Mouse (Mus musculus) hindbrain, embryonic 14.5 days (tissue): ENCODE measurements around the gene Nusap1. TPM values are rescaled to one million over a fixed set of nuclear protein-coding genes. Genes with fewer than 3 reads are reported as not detected.

ENCODE experiments used
- ATAC-seq: fragments of 200-750 bp; cut with Nextera tagmentation; 2 replicates; pipeline ENCODE4 v1.8.0; 2017; ENCODE audit warnings: moderate number of reproducible peaks, mild to moderate bottlenecking, moderate TSS enrichment, moderate library complexity; ENCODE audit not compliant: low FRiP score
- DNase-seq: peaks from one replicate; pipeline ENCODE4 v3.0.0-alpha.2; 2015; ENCODE audit warnings: low spot score
- H3K27ac ChIP-seq: fragments of 300-500 bp; sonication (generic); 2 replicates; pipeline ENCODE4 v1.5.1; 2014; ENCODE audit warnings: mild to moderate bottlenecking, moderate library complexity
- H3K27me3 ChIP-seq: fragments of 300-500 bp; sonication (generic); 2 replicates; pipeline ENCODE4 v1.6.1; 2014; ENCODE audit warnings: mild to moderate bottlenecking, low read length, mixed read lengths; ENCODE audit not compliant: control insufficient read depth, insufficient read depth
- H3K36me3 ChIP-seq: fragments of 300-500 bp; sonication (generic); replicated peaks from 2 replicates; pipeline ENCODE4 v1.6.1; 2014; ENCODE audit not compliant: control insufficient read depth, insufficient read depth
- H3K4me1 ChIP-seq: fragments of 300-500 bp; sonication (generic); replicated peaks from 2 replicates; pipeline ENCODE4 v1.6.1; 2014; ENCODE audit warnings: antibody characterized with exemption, low read length, mixed read lengths; ENCODE audit not compliant: control insufficient read depth, insufficient read depth
- H3K4me2 ChIP-seq: fragments of 300-500 bp; sonication (generic); replicated peaks from 2 replicates; pipeline ENCODE4 v1.6.1; 2014; ENCODE audit warnings: mild to moderate bottlenecking, moderate library complexity
- H3K4me3 ChIP-seq: fragments of 300-500 bp; sonication (generic); replicated peaks from 2 replicates; pipeline ENCODE4 v1.5.1; 2014; ENCODE audit warnings: mild to moderate bottlenecking, low read length
- H3K9ac ChIP-seq: fragments of 300-500 bp; sonication (generic); 2 replicates; pipeline ENCODE4 v1.6.1; 2014
- H3K9me3 ChIP-seq: fragments of 300-500 bp; sonication (generic); 2 replicates; pipeline ENCODE4 v1.6.1; 2016; ENCODE audit warnings: low read length; ENCODE audit not compliant: control insufficient read depth
- WGBS: fragments of 180-500 bp; shearing (Covaris S2); extraction: QIAGEN DNeasy Blood & Tissue Kit; methylation state at CpG from one replicate; pipeline ENCODE4 v1.1.7; 2014; 5-methylcytosine and 5-hydroxymethylcytosine counted together
- polyA plus RNA-seq: library from polyadenylated mRNA; unstranded; fragments of >200 nt; fragmentation: Nextera tagmentation; extraction: Ambion mirVana; gene quantifications from 2 replicates; pipeline ENCODE4 v1.2.1, GENCODE M21; 2014

Gene Nusap1
- 11.0 and 13.8 TPM in 2 replicates for polyA plus RNA-seq

- Histone ChIP-seq H3K4me2 (peak within 1 kb of the TSS; percentile 97), H3K9me3 (no peaks in the 10 kb centered on the region), H3K36me3 (no peaks in the 10 kb centered on the region), H3K4me3 (peak within 1 kb of the TSS; percentile 68), H3K27me3 (no peaks in the 10 kb centered on the region), H3K27ac (no peak within 1 kb of the TSS), H3K4me1 (peaks cover 2% of the 10 kb centered on the region; the same call in 1 of the 2 replicates), H3K9ac (peak within 1 kb of the TSS; percentile 58)
- under 1% methylated on average over 55 of the region's 55 CpGs for WGBS
- peak; percentile 100 for ATAC-seq
- peak; percentile 97 for DNase-seq
These were observed at the start of gene Nusap1, which contains the start of gene Oip5 for GRCm38 (mm10) chr2:119618199-119618982. Nusap1 (plus strand) TSS chr2:119618298. Oip5 (minus strand) TSS chr2:119618469.

- peaks cover 42% of the 10 kb centered on the region for H3K36me3 ChIP-seq
- no peak overlapping the region for H3K9ac ChIP-seq
- no peak overlapping the region for H3K4me2 ChIP-seq
- 100% methylated on average over 1 of the region's 1 CpGs for WGBS
- no peaks in the 10 kb centered on the region for H3K9me3 ChIP-seq
- H3K4me3 ChIP-seq, result no peak overlapping the region
- no peak overlapping the region for H3K27ac ChIP-seq
- no peaks in the 10 kb centered on the region for H3K4me1 ChIP-seq
- ATAC-seq, result no peak
- no peaks in the 10 kb centered on the region for H3K27me3 ChIP-seq
- DNase-seq, result no peak
These were observed 45.6 kb upstream of the Nusap1 start for GRCm38 (mm10) chr2:119572471-119572870.

- H3K36me3 ChIP-seq, result peaks cover 40% of the 10 kb centered on the region
- WGBS, result 97% methylated on average over 3 of the region's 3 CpGs
- H3K9ac ChIP-seq, result no peak overlapping the region
- H3K9me3 ChIP-seq, result no peaks in the 10 kb centered on the region
- no peak overlapping the region for H3K27ac ChIP-seq
- H3K4me2 ChIP-seq, result no peak overlapping the region
- H3K4me3 ChIP-seq, result no peak overlapping the region
- no peaks in the 10 kb centered on the region for H3K4me1 ChIP-seq
- H3K27me3 ChIP-seq, result no peaks in the 10 kb centered on the region
- DNase-seq (no peak), ATAC-seq (no peak)
These were observed 36.5 kb upstream of the Nusap1 start for GRCm38 (mm10) chr2:119581571-119581970.

GRCm38 (mm10) chr2:119583439-119583838 lies 34.7 kb upstream of the Nusap1 start:
- Histone ChIP-seq H3K27me3 (no peaks in the 10 kb centered on the region), H3K4me2 (no peak overlapping the region), H3K4me3 (no peak overlapping the region), H3K9ac (no peak overlapping the region), H3K9me3 (no peaks in the 10 kb centered on the region), H3K36me3 (peaks cover 40% of the 10 kb centered on the region), H3K27ac (no peak overlapping the region), H3K4me1 (no peaks in the 10 kb centered on the region)
- DNase-seq (no peak), ATAC-seq (no peak)
- 85% methylated on average over 2 of the region's 2 CpGs for WGBS

- Histone ChIP-seq H3K4me3 (no peak overlapping the region), H3K36me3 (peaks cover 33% of the 10 kb centered on the region), H3K9me3 (no peaks in the 10 kb centered on the region), H3K4me1 (no peaks in the 10 kb centered on the region), H3K9ac (no peak overlapping the region), H3K27ac (no peak overlapping the region), H3K4me2 (no peak overlapping the region), H3K27me3 (no peaks in the 10 kb centered on the region)
- WGBS, result 92% methylated on average over 8 of the region's 8 CpGs
- DNase-seq, result no peak
- no peak for ATAC-seq
These were observed 33.8 kb upstream of the Nusap1 start for GRCm38 (mm10) chr2:119584282-119584681.

- ATAC-seq (no peak), DNase-seq (peak; percentile 39)
- H3K27ac ChIP-seq, result no peak overlapping the region
- H3K27me3 ChIP-seq, result no peaks in the 10 kb centered on the region
- H3K36me3 ChIP-seq, result peaks cover 22% of the 10 kb centered on the region
- H3K4me3 ChIP-seq, result no peak overlapping the region
- H3K9me3 ChIP-seq, result no peaks in the 10 kb centered on the region
- H3K4me2 ChIP-seq, result no peak overlapping the region
- H3K9ac ChIP-seq, result no peak overlapping the region
- no peaks in the 10 kb centered on the region for H3K4me1 ChIP-seq
- 14% methylated on average over 4 of the region's 4 CpGs for WGBS
These were observed 30.7 kb upstream of the Nusap1 start for GRCm38 (mm10) chr2:119587383-119587782.

- Histone ChIP-seq H3K36me3 (peaks cover 7% of the 10 kb centered on the region), H3K4me2 (no peak overlapping the region), H3K4me3 (no peak overlapping the region), H3K27me3 (no peaks in the 10 kb centered on the region), H3K27ac (no peak overlapping the region), H3K9me3 (no peaks in the 10 kb centered on the region), H3K4me1 (peaks cover 19% of the 10 kb centered on the region), H3K9ac (no peak overlapping the region)
- 92% methylated on average over 3 of the region's 3 CpGs for WGBS
- DNase-seq (no peak), ATAC-seq (no peak)
These were observed 26.9 kb upstream of the Nusap1 start for GRCm38 (mm10) chr2:119591247-119591646.

- WGBS, result 8% methylated on average over 7 of the region's 7 CpGs
- Histone ChIP-seq H3K36me3 (peaks cover 30% of the 10 kb centered on the region), H3K9me3 (no peaks in the 10 kb centered on the region), H3K27me3 (no peaks in the 10 kb centered on the region), H3K27ac (peak overlapping the region; percentile 76), H3K9ac (peak overlapping the region; percentile 89), H3K4me3 (peak overlapping the region; percentile 93), H3K4me2 (peak overlapping the region; percentile 61), H3K4me1 (peaks cover 19% of the 10 kb centered on the region)
- DNase-seq (no peak), ATAC-seq (peak; percentile 19; the same call in 1 of the 2 replicates)
These were observed 24.4 kb upstream of the Nusap1 start for GRCm38 (mm10) chr2:119593765-119594112.

- peak; percentile 99 for DNase-seq
- Histone ChIP-seq H3K9me3 (no peaks in the 10 kb centered on the region), H3K9ac (peak overlapping the region; percentile 89), H3K4me3 (peak overlapping the region; percentile 93), H3K36me3 (peaks cover 36% of the 10 kb centered on the region), H3K4me2 (peak overlapping the region; percentile 61), H3K27ac (peak overlapping the region; percentile 87), H3K27me3 (no peaks in the 10 kb centered on the region), H3K4me1 (peaks cover 19% of the 10 kb centered on the region)
- WGBS, result under 1% methylated on average over 61 of the region's 61 CpGs
- peak; percentile 99 for ATAC-seq
These were observed 23.8 kb upstream of the Nusap1 start for GRCm38 (mm10) chr2:119594113-119594981.
